Mouse (Mus musculus) hindlimb bud, embryonic 11.5 days (tissue): ENCODE data around the gene Palld.

Source experiments
- DNase-seq: peaks from one replicate; pipeline ENCODE4 v3.0.0-alpha.2; 2012; ENCODE audit warnings: low read depth, low spot score; ENCODE audit errors: extremely low spot score

Palld gene

GRCm38 (mm10) chr8:61466696-61467552 lies 435.6 kb downstream of the Palld start:
- DNase-seq: no peak

DNA sequence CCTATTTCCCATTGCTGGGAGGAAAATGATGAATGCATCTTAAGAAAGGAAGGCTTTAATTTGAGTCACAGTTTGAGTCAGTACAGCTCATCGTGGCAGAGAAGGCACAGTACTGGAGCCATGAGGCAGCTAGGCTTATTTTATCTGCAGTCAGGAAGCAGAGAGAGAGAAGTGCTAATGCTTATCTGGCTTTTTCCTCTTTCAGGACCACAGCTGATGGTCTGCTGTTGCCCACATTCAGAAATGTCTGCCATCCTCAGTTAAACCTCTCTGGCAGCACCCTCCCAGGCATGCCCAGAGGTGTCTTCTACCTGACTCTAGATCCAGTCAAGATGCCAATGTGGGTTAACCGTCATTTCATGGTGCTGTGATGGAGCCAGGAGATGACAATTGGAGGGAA lies 438.1 kb downstream of the Palld start:
- DNase-seq: no peak

DNA sequence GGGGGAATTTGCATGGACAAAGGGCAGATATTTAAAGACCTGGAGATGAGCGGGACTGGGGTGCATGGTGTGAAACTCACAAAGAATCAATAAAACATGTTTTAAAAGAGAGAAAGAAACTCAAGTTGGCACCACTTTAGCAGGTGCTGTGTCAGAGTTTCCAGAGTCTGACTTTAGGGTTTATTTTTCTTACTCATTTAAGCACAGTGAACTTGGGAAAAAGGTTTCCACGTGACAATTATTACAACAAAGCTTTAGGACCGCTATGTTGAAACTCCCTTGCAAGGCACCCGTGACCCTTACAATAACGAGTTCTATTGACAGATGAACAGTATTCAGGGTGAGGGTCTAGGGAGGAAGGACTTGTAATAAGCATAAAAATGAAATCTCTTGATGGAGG lies 440.3 kb downstream of the Palld start:
- DNase-seq: no peak
